ENCODE assay signal across 32 mouse cellular contexts in genomic region chr12:108505846-108506245, GRCm38 (mm10).
"Had no signal": no experiment of that assay in that cellular context is flagged by ENCODE, and none has a peak within 500 bp of the region (broad histone marks: within the 10 kb centered on the region; RNA-seq: fewer than 3 reads in every experiment).

No protein-coding gene starts in this region.

- H3K9me3 ChIP-seq: limb, embryonic 10.5 days; limb, embryonic 12.5 days; limb, embryonic 13.5 days; limb, embryonic 15.5 days; liver, embryonic 12.5 days; liver, embryonic 13.5 days; liver, embryonic 15.5 days; lung, embryonic 15.5 days; midbrain, embryonic 10.5 days; midbrain, embryonic 12.5 days; midbrain, embryonic 13.5 days; midbrain, embryonic 15.5 days; neural tube, embryonic 12.5 days; neural tube, embryonic 13.5 days had no signal

- H3K4me3 ChIP-seq: limb, embryonic 10.5 days; limb, embryonic 12.5 days; limb, embryonic 13.5 days; limb, embryonic 15.5 days; liver, embryonic 12.5 days; liver, embryonic 13.5 days; liver, embryonic 15.5 days; lung, embryonic 15.5 days; megakaryocyte, embryonic 14.5 days; midbrain, embryonic 10.5 days; midbrain, embryonic 12.5 days; midbrain, embryonic 13.5 days; midbrain, embryonic 15.5 days; myocyte; neural tube, embryonic 12.5 days; neural tube, embryonic 13.5 days had no signal

- DNase-seq: left cerebral cortex, postnatal 4 days; liver; liver, embryonic 13.5 days; liver, postnatal 0 days; lung, adult 18-20 months; lung, adult 2 months; lung, embryonic 14.5 days; lung, postnatal 10 days; lung, postnatal 14 days; lung, postnatal 36 days; midbrain, embryonic 14.5 days had no signal

- H3K4me1 ChIP-seq: limb, embryonic 12.5 days; lung, embryonic 15.5 days; neural tube, embryonic 12.5 days had no signal

- H3K9ac ChIP-seq: limb, embryonic 12.5 days; limb, embryonic 13.5 days; limb, embryonic 15.5 days; liver, embryonic 12.5 days; liver, embryonic 13.5 days; liver, embryonic 14.5 days; liver, embryonic 15.5 days; liver, postnatal 0 days; lung, embryonic 14.5 days; lung, embryonic 15.5 days; midbrain, embryonic 12.5 days; midbrain, embryonic 13.5 days; midbrain, embryonic 15.5 days; neural tube, embryonic 12.5 days; neural tube, embryonic 13.5 days had no signal

- H3K27me3 ChIP-seq: limb, embryonic 12.5 days; limb, embryonic 13.5 days; limb, embryonic 15.5 days; liver, embryonic 15.5 days; lung, embryonic 15.5 days; midbrain, embryonic 12.5 days; midbrain, embryonic 13.5 days; midbrain, embryonic 15.5 days; neural tube, embryonic 12.5 days; neural tube, embryonic 13.5 days had no signal

- ATAC-seq: liver, embryonic 12.5 days; liver, postnatal 0 days; lung, postnatal 0 days; midbrain, embryonic 13.5 days; midbrain, embryonic 15.5 days; midbrain, embryonic 16.5 days had no signal

- H3K4me2 ChIP-seq: limb, embryonic 12.5 days; limb, embryonic 13.5 days; limb, embryonic 15.5 days; liver, embryonic 11.5 days; liver, embryonic 12.5 days; liver, embryonic 13.5 days; liver, embryonic 15.5 days; lung, embryonic 14.5 days; lung, embryonic 15.5 days; midbrain, embryonic 11.5 days; midbrain, embryonic 12.5 days; midbrain, embryonic 13.5 days; midbrain, embryonic 15.5 days; neural tube, embryonic 12.5 days; neural tube, embryonic 13.5 days had no signal

- H3K36me3 ChIP-seq: limb, embryonic 12.5 days; limb, embryonic 13.5 days; limb, embryonic 15.5 days; liver, embryonic 12.5 days; liver, embryonic 13.5 days; liver, embryonic 15.5 days; midbrain, embryonic 15.5 days had no signal

- H3K27ac ChIP-seq: limb, embryonic 10.5 days; limb, embryonic 12.5 days; limb, embryonic 13.5 days; limb, embryonic 15.5 days; liver, embryonic 12.5 days; liver, embryonic 13.5 days; liver, embryonic 14.5 days; liver, embryonic 15.5 days; lung, embryonic 15.5 days; macrophage; midbrain, embryonic 10.5 days; midbrain, embryonic 12.5 days; midbrain, embryonic 13.5 days; midbrain, embryonic 15.5 days; neural tube, embryonic 12.5 days; neural tube, embryonic 13.5 days had no signal
